Mouse (Mus musculus) forebrain, postnatal 0 days (tissue): ENCODE results near the gene Lrmp. TPM values are rescaled to one million over a fixed set of nuclear protein-coding genes. Genes with fewer than 3 reads are reported as not detected.

Experiments
- ATAC-seq: fragments of 200-750 bp; cut with Nextera tagmentation; 2 replicates; pipeline ENCODE4 v1.8.0; 2017; ENCODE audit warnings: mild to moderate bottlenecking, moderate library complexity
- DNase-seq: peaks from one replicate; pipeline ENCODE4 v3.0.0-alpha.2; 2015
- H3K27ac ChIP-seq: fragments of 300-500 bp; sonication (generic); 2 replicates; pipeline ENCODE4 v1.5.1; 2014; ENCODE audit warnings: low read depth, mild to moderate bottlenecking, antibody characterized with exemption, low read length, moderate library complexity, mixed read lengths
- H3K27me3 ChIP-seq: fragments of 300-500 bp; sonication (generic); 2 replicates; pipeline ENCODE4 v1.6.1; 2014; ENCODE audit warnings: mild to moderate bottlenecking, low read length, mixed read lengths; ENCODE audit not compliant: insufficient read depth
- H3K36me3 ChIP-seq: fragments of 300-500 bp; sonication (generic); 2 replicates; pipeline ENCODE4 v1.6.1; 2014; ENCODE audit warnings: mild to moderate bottlenecking, moderate library complexity; ENCODE audit not compliant: insufficient read depth
- H3K4me1 ChIP-seq: fragments of 300-500 bp; sonication (generic); 2 replicates; pipeline ENCODE4 v1.6.1; 2014; ENCODE audit warnings: antibody characterized with exemption; ENCODE audit not compliant: insufficient read depth
- H3K4me2 ChIP-seq: fragments of 300-500 bp; sonication (generic); 2 replicates; pipeline ENCODE4 v1.6.1; 2014; ENCODE audit warnings: low read depth, mild to moderate bottlenecking, moderate library complexity
- H3K4me3 ChIP-seq: fragments of 300-500 bp; sonication (generic); 2 replicates; pipeline ENCODE4 v1.5.1; 2014; ENCODE audit warnings: low read depth, low read length, mixed read lengths
- H3K9ac ChIP-seq: fragments of 300-500 bp; sonication (generic); 2 replicates; pipeline ENCODE4 v1.6.1; 2014; ENCODE audit warnings: mild to moderate bottlenecking
- H3K9me3 ChIP-seq: fragments of 300-500 bp; sonication (generic); 2 replicates; pipeline ENCODE4 v1.6.1; 2016; ENCODE audit warnings: low read length
- CTCF ChIP-seq: sonication (generic); IDR thresholded peaks from 2 replicates; pipeline ENCODE4 v1.5.1; 2016; ENCODE audit warnings: antibody characterized with exemption, control low read depth, low read depth
- WGBS: fragments of 180-500 bp; shearing (Covaris S2); extraction: QIAGEN DNeasy Blood & Tissue Kit; methylation state at CpG from one replicate; pipeline ENCODE4 v1.1.7; 2014; 5-methylcytosine and 5-hydroxymethylcytosine counted together
- polyA plus RNA-seq: library from polyadenylated mRNA; unstranded; fragments of >200 nt; fragmentation: Nextera tagmentation; extraction: Ambion mirVana; gene quantifications from 2 replicates; pipeline ENCODE4 v1.2.1, GENCODE M21; 2015
- total RNA-seq: library from RNA; depleted of rRNA; stranded (reverse); fragments of >200 nt; gene quantifications from 2 replicates; pipeline ENCODE4 v1.2.3, GENCODE M21; 2014

Gene Lrmp
- total and polyA plus RNA-seq, 2 experiments from 2014 or later = 0.80 to 1.3 TPM

- Histone ChIP-seq H3K4me1 (no peaks in the 10 kb centered on the region), H3K27ac (no peak overlapping the region), H3K4me2 (no peak overlapping the region), H3K27me3 (no peaks in the 10 kb centered on the region), H3K9me3 (no peaks in the 10 kb centered on the region), H3K9ac (no peak overlapping the region), H3K4me3 (no peak overlapping the region), H3K36me3 (no peaks in the 10 kb centered on the region)
- WGBS = 94% methylated on average over 8 of the region's 8 CpGs
- TF ChIP-seq CTCF = no peak
- ATAC-seq (no peak), DNase-seq (no peak)
Observed at GRCm38 (mm10) chr6:145197949-145198686, 82.7 kb downstream of the Lrmp start.

- ATAC-seq = no peak
Observed at GRCm38 (mm10) chr6:145202432-145203125, 87.1 kb downstream of the Lrmp start.

GRCm38 (mm10) chr6:145204440-145204839, 89.0 kb downstream of the Lrmp start:
- Histone ChIP-seq H3K4me2 (no peak overlapping the region), H3K27ac (no peak overlapping the region), H3K36me3 (no peaks in the 10 kb centered on the region), H3K4me1 (no peaks in the 10 kb centered on the region), H3K9me3 (no peaks in the 10 kb centered on the region), H3K27me3 (no peaks in the 10 kb centered on the region), H3K9ac (no peak overlapping the region), H3K4me3 (no peak overlapping the region)
- WGBS = 91% methylated on average over 6 of the region's 6 CpGs
- DNase-seq (no peak), ATAC-seq (no peak)
- TF ChIP-seq CTCF = no peak

More at GRCm38 (mm10) chr6:145202432-145203125, 87.1 kb downstream of the Lrmp start:
- no peak overlapping the region for H3K4me3 ChIP-seq
- H3K4me2 ChIP-seq = no peak overlapping the region
- no peaks in the 10 kb centered on the region for H3K36me3 ChIP-seq
- 83% methylated on average over 13 of the region's 13 CpGs for WGBS
- H3K4me1 ChIP-seq = no peaks in the 10 kb centered on the region
- H3K27ac ChIP-seq = no peak overlapping the region
- TF ChIP-seq CTCF = no peak
- H3K9ac ChIP-seq = no peak overlapping the region
- no peaks in the 10 kb centered on the region for H3K9me3 ChIP-seq
- H3K27me3 ChIP-seq = no peaks in the 10 kb centered on the region
- DNase-seq = no peak

- Histone ChIP-seq H3K4me3 (no peak overlapping the region), H3K27me3 (no peaks in the 10 kb centered on the region), H3K9me3 (no peaks in the 10 kb centered on the region), H3K4me1 (no peaks in the 10 kb centered on the region), H3K4me2 (no peak overlapping the region), H3K9ac (no peak overlapping the region), H3K36me3 (no peaks in the 10 kb centered on the region), H3K27ac (no peak overlapping the region)
- 76% methylated on average over 10 of the region's 10 CpGs for WGBS
- no peak for DNase-seq
- ATAC-seq = no peak
- TF ChIP-seq CTCF = no peak
Observed at GRCm38 (mm10) chr6:145205142-145205541, 89.7 kb downstream of the Lrmp start.

GRCm38 (mm10) chr6:145210056-145210680, 94.7 kb downstream of the Lrmp start:
- H3K9me3 ChIP-seq = no peaks in the 10 kb centered on the region
- H3K27me3 ChIP-seq = no peaks in the 10 kb centered on the region
- H3K9ac ChIP-seq = no peak overlapping the region
- DNase-seq (no peak), ATAC-seq (no peak)
- WGBS = 19% methylated on average over 8 of the region's 8 CpGs
- H3K4me1 ChIP-seq = peaks cover 4% of the 10 kb centered on the region; the same call in 1 of the 2 replicates
- peak overlapping the region; percentile 68 for H3K4me2 ChIP-seq
- H3K36me3 ChIP-seq = no peaks in the 10 kb centered on the region
- H3K4me3 ChIP-seq = peak overlapping the region; percentile 70
- H3K27ac ChIP-seq = no peak overlapping the region
- TF ChIP-seq CTCF = no peak

GRCm38 (mm10) chr6:145210816-145211338, 95.4 kb downstream of the Lrmp start, which contains the start of the genes Casc1 and Etfrf1:
TSS of gene Casc1 (minus strand) at chr6:145211005.
TSS of gene Etfrf1 (plus strand) at chr6:145211134.
- Histone ChIP-seq H3K9ac (peak within 1 kb of the TSS; percentile 87), H3K27me3 (no peaks in the 10 kb centered on the region), H3K4me3 (peak within 1 kb of the TSS; percentile 70), H3K36me3 (no peaks in the 10 kb centered on the region), H3K9me3 (no peaks in the 10 kb centered on the region), H3K27ac (peak within 1 kb of the TSS; percentile 97), H3K4me1 (peaks cover 4% of the 10 kb centered on the region; the same call in 1 of the 2 replicates), H3K4me2 (peak within 1 kb of the TSS; percentile 74)
- ATAC-seq (peak; percentile 99), DNase-seq (peak; percentile 99)
- 1% methylated on average over 36 of the region's 36 CpGs for WGBS
- TF ChIP-seq CTCF = peak; percentile 33; the same call in 1 of the 2 replicates
